Mouse (Mus musculus): ENCODE results near the gene Mcrs1. TPM values are rescaled to one million over a fixed set of nuclear protein-coding genes. Genes with fewer than 3 reads are reported as not detected.

Gene Mcrs1
- polyA plus RNA-seq, 1 experiment from 2014 or later, result 113 TPM

DNA sequence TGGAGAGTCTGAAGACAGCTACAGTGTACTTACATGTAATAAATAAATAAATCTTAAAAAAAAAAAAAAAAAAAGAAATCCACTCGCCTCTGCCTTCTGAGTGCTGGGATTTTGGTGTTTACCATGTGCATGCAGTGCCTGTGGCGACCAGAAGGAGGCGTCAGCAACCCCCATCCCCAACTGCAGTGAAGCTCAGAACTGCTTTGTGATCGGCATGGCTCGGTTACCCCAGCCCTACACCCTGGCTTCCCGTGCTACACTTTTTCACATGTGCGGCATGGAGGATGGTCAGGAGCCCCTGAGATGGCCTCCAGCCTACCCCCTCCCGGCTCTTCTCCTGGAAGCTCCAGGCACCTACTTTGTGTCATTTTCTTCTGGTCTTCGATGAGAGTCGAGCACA lies 31.7 kb upstream of the Mcrs1 start:
- H3K4me1 ChIP-seq (ENCODE audit: control insufficient read depth, insufficient read depth, low read length), result peaks cover 4% of the 10 kb centered on the region; the same call in 1 of the 2 replicates
- no peaks in the 10 kb centered on the region for H3K36me3 ChIP-seq (ENCODE audit: control insufficient read depth, insufficient read depth, low read length)
- H3K4me3 ChIP-seq (replicated peaks; ENCODE audit: low read length), result no peak overlapping the region
- no peaks in the 10 kb centered on the region for H3K9me3 ChIP-seq (replicated peaks; ENCODE audit: control insufficient read depth, low read length)
- H3K4me2 ChIP-seq (ENCODE audit: low read depth, low read length), result no peak overlapping the region
- WGBS, result 54% methylated on average over 10 of the region's 10 CpGs
- H3K9ac ChIP-seq (ENCODE audit: low read length), result no peak overlapping the region
- ATAC-seq (ENCODE audit: insufficient read depth, low FRiP score), result no peak
- no peak overlapping the region for H3K27ac ChIP-seq (ENCODE audit: low read length)
- no peaks in the 10 kb centered on the region for H3K27me3 ChIP-seq (ENCODE audit: control insufficient read depth, insufficient read depth, low read length)

- no peaks in the 10 kb centered on the region for H3K36me3 ChIP-seq (ENCODE audit: control insufficient read depth, insufficient read depth, low read length)
- H3K4me3 ChIP-seq (replicated peaks; ENCODE audit: low read length), result no peak overlapping the region
- no peak overlapping the region for H3K4me2 ChIP-seq (ENCODE audit: low read depth, low read length)
- H3K27ac ChIP-seq (ENCODE audit: low read length), result no peak overlapping the region
- ATAC-seq (ENCODE audit: insufficient read depth, low FRiP score), result 0 out of 2 replicates have a peak, but pooled peaks have one; percentile 33
- no peaks in the 10 kb centered on the region for H3K9me3 ChIP-seq (replicated peaks; ENCODE audit: control insufficient read depth, low read length)
- no peaks in the 10 kb centered on the region for H3K27me3 ChIP-seq (ENCODE audit: control insufficient read depth, insufficient read depth, low read length)
- H3K4me1 ChIP-seq (ENCODE audit: control insufficient read depth, insufficient read depth, low read length), result no peaks in the 10 kb centered on the region; the same call in 1 of the 2 replicates
- no peak overlapping the region for H3K9ac ChIP-seq (ENCODE audit: low read length)
- 86% methylated on average over 7 of the region's 7 CpGs for WGBS
Measured at GRCm38 (mm10) chr15:99278271-99278670, 26.5 kb upstream of the Mcrs1 start.

- ATAC-seq (ENCODE audit: insufficient read depth, low FRiP score), result no peak
- no peaks in the 10 kb centered on the region for H3K36me3 ChIP-seq (ENCODE audit: control insufficient read depth, insufficient read depth, low read length)
- H3K9ac ChIP-seq (ENCODE audit: low read length), result no peak overlapping the region
- no peak overlapping the region for H3K27ac ChIP-seq (ENCODE audit: low read length)
- H3K27me3 ChIP-seq (ENCODE audit: control insufficient read depth, insufficient read depth, low read length), result no peaks in the 10 kb centered on the region
- 71% methylated on average over 8 of the region's 8 CpGs for WGBS
- H3K4me2 ChIP-seq (ENCODE audit: low read depth, low read length), result no peak overlapping the region
- H3K4me3 ChIP-seq (replicated peaks; ENCODE audit: low read length), result no peak overlapping the region
- H3K4me1 ChIP-seq (ENCODE audit: control insufficient read depth, insufficient read depth, low read length), result no peaks in the 10 kb centered on the region; the same call in 1 of the 2 replicates
- H3K9me3 ChIP-seq (replicated peaks; ENCODE audit: control insufficient read depth, low read length), result no peaks in the 10 kb centered on the region
Measured at GRCm38 (mm10) chr15:99276095-99276494, 24.3 kb upstream of the Mcrs1 start.

DNA sequence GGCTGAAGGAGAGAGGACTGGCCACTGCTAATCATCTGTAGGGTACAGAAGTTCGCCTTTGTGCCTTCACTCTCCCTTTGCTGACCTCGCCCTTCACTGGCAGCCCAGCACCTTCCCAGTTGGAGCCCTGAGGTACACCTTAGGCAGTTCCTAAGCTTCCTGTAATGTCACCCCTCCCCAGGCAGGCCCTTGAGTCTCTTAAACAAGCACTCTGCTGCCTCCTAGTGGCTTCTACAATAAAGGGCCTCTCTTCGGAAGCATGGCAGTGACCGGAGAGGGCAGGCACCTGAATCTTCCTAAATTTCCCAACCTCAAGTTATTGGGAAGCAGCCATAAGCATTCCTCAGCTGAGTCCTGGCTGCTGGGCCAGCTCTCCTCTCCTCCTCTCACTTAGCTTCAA lies 13.9 kb upstream of the Mcrs1 start:
- H3K36me3 ChIP-seq (ENCODE audit: control insufficient read depth, insufficient read depth, low read length), result no peaks in the 10 kb centered on the region
- no peaks in the 10 kb centered on the region for H3K27me3 ChIP-seq (ENCODE audit: control insufficient read depth, insufficient read depth, low read length)
- H3K27ac ChIP-seq (ENCODE audit: low read length), result no peak overlapping the region
- no peak overlapping the region for H3K4me3 ChIP-seq (replicated peaks; ENCODE audit: low read length)
- 22% methylated on average over 4 of the region's 4 CpGs for WGBS
- no peak overlapping the region for H3K9ac ChIP-seq (ENCODE audit: low read length)
- H3K4me2 ChIP-seq (ENCODE audit: low read depth, low read length), result no peak overlapping the region
- H3K4me1 ChIP-seq (ENCODE audit: control insufficient read depth, insufficient read depth, low read length), result no peaks in the 10 kb centered on the region
- ATAC-seq (ENCODE audit: insufficient read depth, low FRiP score), result peak; percentile 73; the same call in 1 of the 2 replicates
- H3K9me3 ChIP-seq (replicated peaks; ENCODE audit: control insufficient read depth, low read length), result no peaks in the 10 kb centered on the region

- H3K36me3 ChIP-seq (ENCODE audit: control insufficient read depth, insufficient read depth, low read length), result no peaks in the 10 kb centered on the region
- H3K9ac ChIP-seq (ENCODE audit: low read length), result no peak overlapping the region
- H3K4me3 ChIP-seq (replicated peaks; ENCODE audit: low read length), result no peak overlapping the region
- H3K4me1 ChIP-seq (ENCODE audit: control insufficient read depth, insufficient read depth, low read length), result peaks cover 2% of the 10 kb centered on the region
- H3K9me3 ChIP-seq (replicated peaks; ENCODE audit: control insufficient read depth, low read length), result no peaks in the 10 kb centered on the region
- no peak overlapping the region for H3K4me2 ChIP-seq (ENCODE audit: low read depth, low read length)
- no peak overlapping the region for H3K27ac ChIP-seq (ENCODE audit: low read length)
- no peaks in the 10 kb centered on the region for H3K27me3 ChIP-seq (ENCODE audit: control insufficient read depth, insufficient read depth, low read length)
- ATAC-seq (ENCODE audit: insufficient read depth, low FRiP score), result no peak
- WGBS, result 78% methylated on average over 2 of the region's 2 CpGs
Measured at GRCm38 (mm10) chr15:99264363-99264762, 12.6 kb upstream of the Mcrs1 start.

GRCm38 (mm10) chr15:99262702-99263101 lies 10.9 kb upstream of the Mcrs1 start:
- Histone ChIP-seq H3K9me3 (replicated peaks; ENCODE audit: control insufficient read depth, low read length) (no peaks in the 10 kb centered on the region), H3K36me3 (ENCODE audit: control insufficient read depth, insufficient read depth, low read length) (no peaks in the 10 kb centered on the region), H3K9ac (ENCODE audit: low read length) (no peak overlapping the region), H3K27ac (ENCODE audit: low read length) (no peak overlapping the region), H3K4me2 (ENCODE audit: low read depth, low read length) (no peak overlapping the region), H3K27me3 (ENCODE audit: control insufficient read depth, insufficient read depth, low read length) (no peaks in the 10 kb centered on the region), H3K4me3 (replicated peaks; ENCODE audit: low read length) (no peak overlapping the region), H3K4me1 (ENCODE audit: control insufficient read depth, insufficient read depth, low read length) (peaks cover 5% of the 10 kb centered on the region)
- no peak for ATAC-seq (ENCODE audit: insufficient read depth, low FRiP score)
- 53% methylated on average over 10 of the region's 10 CpGs for WGBS

- Histone ChIP-seq H3K4me3 (replicated peaks; ENCODE audit: low read length) (peak overlapping the region; percentile 28), H3K27ac (ENCODE audit: low read length) (peak overlapping the region; percentile 66; the same call in 1 of the 2 replicates), H3K27me3 (ENCODE audit: control insufficient read depth, insufficient read depth, low read length) (no peaks in the 10 kb centered on the region), H3K4me1 (ENCODE audit: control insufficient read depth, insufficient read depth, low read length) (peaks cover 5% of the 10 kb centered on the region), H3K9me3 (replicated peaks; ENCODE audit: control insufficient read depth, low read length) (no peaks in the 10 kb centered on the region), H3K4me2 (ENCODE audit: low read depth, low read length) (peak overlapping the region; percentile 53), H3K36me3 (ENCODE audit: control insufficient read depth, insufficient read depth, low read length) (no peaks in the 10 kb centered on the region), H3K9ac (ENCODE audit: low read length) (peak overlapping the region; percentile 39; the same call in 1 of the 2 replicates)
- ATAC-seq (ENCODE audit: insufficient read depth, low FRiP score), result peak; percentile 76
- WGBS, result 3% methylated on average over 9 of the region's 10 CpGs
Measured at GRCm38 (mm10) chr15:99259730-99260252, 8.0 kb upstream of the Mcrs1 start.

GRCm38 (mm10) chr15:99259167-99259729 lies 7.5 kb upstream of the Mcrs1 start:
- peak; percentile 77 for ATAC-seq (ENCODE audit: insufficient read depth, low FRiP score)
- Histone ChIP-seq H3K36me3 (ENCODE audit: control insufficient read depth, insufficient read depth, low read length) (no peaks in the 10 kb centered on the region), H3K4me1 (ENCODE audit: control insufficient read depth, insufficient read depth, low read length) (peaks cover 7% of the 10 kb centered on the region), H3K9ac (ENCODE audit: low read length) (peak overlapping the region; percentile 39; the same call in 1 of the 2 replicates), H3K27me3 (ENCODE audit: control insufficient read depth, insufficient read depth, low read length) (no peaks in the 10 kb centered on the region), H3K27ac (ENCODE audit: low read length) (peak overlapping the region; percentile 66), H3K9me3 (replicated peaks; ENCODE audit: control insufficient read depth, low read length) (no peaks in the 10 kb centered on the region), H3K4me3 (replicated peaks; ENCODE audit: low read length) (peak overlapping the region; percentile 22; the same call in 1 of the 2 replicates), H3K4me2 (ENCODE audit: low read depth, low read length) (peak overlapping the region; percentile 53)
- 57% methylated on average over 8 of the region's 8 CpGs for WGBS

DNA sequence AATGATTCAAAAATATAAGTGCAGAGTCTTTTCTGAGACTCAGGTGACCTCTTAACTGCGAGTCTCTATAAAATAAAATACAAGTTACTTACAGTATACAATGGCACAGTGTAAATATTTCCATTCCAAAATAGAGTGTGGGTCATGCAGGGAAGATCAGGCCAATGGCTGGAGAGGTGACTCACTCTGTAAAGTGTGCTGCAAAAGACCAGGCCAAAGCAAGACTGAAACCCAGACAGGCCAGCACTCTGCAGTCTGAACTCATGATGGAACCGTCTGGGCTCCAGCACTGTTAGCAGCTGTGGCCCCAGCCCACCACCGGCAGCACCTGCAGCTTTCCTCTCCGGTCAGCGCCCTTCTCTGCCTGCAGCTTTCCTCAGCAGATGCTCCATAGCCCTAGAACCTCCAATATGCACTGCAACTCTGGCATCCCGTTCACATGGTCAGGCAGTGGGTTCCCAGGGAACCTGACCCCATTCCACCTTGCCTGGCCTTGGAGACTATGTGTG lies 3.5 kb upstream of the Mcrs1 start:
- Histone ChIP-seq H3K9me3 (replicated peaks; ENCODE audit: control insufficient read depth, low read length) (no peaks in the 10 kb centered on the region), H3K4me1 (ENCODE audit: control insufficient read depth, insufficient read depth, low read length) (peaks cover 17% of the 10 kb centered on the region), H3K4me2 (ENCODE audit: low read depth, low read length) (no peak overlapping the region), H3K27ac (ENCODE audit: low read length) (no peak overlapping the region), H3K9ac (ENCODE audit: low read length) (no peak overlapping the region), H3K36me3 (ENCODE audit: control insufficient read depth, insufficient read depth, low read length) (no peaks in the 10 kb centered on the region), H3K27me3 (ENCODE audit: control insufficient read depth, insufficient read depth, low read length) (no peaks in the 10 kb centered on the region), H3K4me3 (replicated peaks; ENCODE audit: low read length) (no peak overlapping the region)
- WGBS, result 80% methylated on average over 6 of the region's 6 CpGs
- ATAC-seq (ENCODE audit: insufficient read depth, low FRiP score), result no peak
